Mouse (Mus musculus) thymus, postnatal 36 days (tissue): Measurements from ENCODE around the gene Olfr728.

Experiments
- DNase-seq, 2 experiments: peaks; one replicate each; pipeline ENCODE4 v3.0.0; 2022; ENCODE audit warnings: mixed read lengths in 2 of 2

The Olfr728 gene

DNA sequence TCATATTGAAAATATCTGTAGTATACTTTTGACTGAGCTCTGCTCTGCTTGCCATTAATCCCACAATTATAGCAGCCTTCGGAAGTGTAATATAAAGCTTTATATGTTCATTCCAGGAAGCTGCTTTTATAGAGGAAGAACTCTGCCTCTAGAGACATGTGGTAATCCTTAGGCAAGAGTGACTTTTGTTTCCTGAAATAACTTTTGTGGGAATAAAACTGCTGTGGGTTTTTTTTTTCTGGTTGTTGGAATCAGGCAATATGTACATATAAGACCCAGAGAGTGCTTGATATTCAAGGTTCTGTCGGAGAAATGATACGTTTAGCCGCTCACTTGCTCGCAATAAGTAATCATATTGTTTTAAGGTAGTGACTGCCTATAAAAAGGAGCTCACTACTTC, at the start of gene Olfr728:
Gene Olfr728 (minus strand): TSS at position 101 of the 400 bp plus-strand sequence.
- DNase-seq: no peak

DNA sequence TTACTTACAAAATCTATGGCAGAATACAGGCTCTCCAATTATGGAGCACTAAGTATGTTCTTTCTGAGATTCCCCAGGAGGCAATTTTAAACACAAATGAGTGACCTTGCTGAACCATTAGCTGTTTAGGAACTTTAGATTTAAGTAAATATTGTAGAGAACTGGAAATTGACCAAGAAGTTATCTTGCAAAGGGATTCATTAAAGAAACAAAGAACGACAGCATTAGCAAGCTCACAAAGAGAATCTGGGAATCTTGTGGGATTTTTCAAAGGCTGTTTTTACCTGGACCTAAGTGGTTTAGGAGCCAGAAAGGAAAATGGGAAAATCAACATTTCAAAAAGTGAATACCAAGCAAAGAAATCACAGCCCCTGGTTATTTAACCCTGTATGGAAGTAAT, 45.6 kb upstream of the Olfr728 start, which contains the start of gene Olfr730:
Gene Olfr730 (minus strand): TSS at position 101 of the 400 bp plus-strand sequence.
- DNase-seq: no peak

DNA sequence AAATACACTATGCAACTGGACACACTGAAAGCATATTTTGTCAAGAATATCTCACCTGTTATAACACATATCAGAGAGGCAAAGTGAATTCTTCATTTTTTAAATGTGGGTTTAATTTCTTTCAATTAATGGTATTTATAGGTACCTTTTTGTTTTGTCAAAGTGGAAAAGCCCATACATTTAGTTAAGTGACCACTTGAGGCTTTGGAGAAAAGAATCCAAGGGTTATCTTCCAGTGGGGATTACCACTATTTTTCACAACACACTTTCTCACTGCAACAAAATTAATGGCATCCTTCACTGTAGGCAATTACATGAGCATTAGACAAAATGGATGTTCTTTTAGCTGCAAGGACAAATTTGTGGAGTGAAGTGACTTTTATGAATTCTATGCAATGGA, 10.3 kb upstream of the Olfr728 start, which contains the start of gene Olfr729:
Gene Olfr729 (minus strand): TSS at position 101 of the 400 bp plus-strand sequence.
- no peak for DNase-seq

DNA sequence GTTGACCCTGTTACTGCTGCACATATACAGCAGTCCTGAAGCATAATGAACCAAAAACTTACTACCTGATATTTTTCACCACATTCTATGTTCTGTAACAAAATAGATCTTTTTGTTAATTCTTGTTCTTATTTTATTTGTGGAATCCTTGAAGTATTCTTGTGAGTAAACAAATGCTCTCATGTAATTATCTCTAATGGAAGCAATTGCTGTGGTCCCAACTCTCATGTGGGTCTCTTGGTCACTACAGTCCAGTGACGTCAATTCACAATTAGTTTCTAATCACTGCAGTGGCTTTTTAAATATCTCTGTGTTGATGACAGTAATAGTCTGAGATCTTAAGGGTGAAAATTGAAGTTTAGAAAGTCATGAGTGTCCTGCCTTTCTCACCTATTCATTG, 19.6 kb downstream of the Olfr728 start, which contains the start of gene Olfr727:
Gene Olfr727 (plus strand): TSS at position 301 of the 400 bp plus-strand sequence.
- DNase-seq: no peak

DNA sequence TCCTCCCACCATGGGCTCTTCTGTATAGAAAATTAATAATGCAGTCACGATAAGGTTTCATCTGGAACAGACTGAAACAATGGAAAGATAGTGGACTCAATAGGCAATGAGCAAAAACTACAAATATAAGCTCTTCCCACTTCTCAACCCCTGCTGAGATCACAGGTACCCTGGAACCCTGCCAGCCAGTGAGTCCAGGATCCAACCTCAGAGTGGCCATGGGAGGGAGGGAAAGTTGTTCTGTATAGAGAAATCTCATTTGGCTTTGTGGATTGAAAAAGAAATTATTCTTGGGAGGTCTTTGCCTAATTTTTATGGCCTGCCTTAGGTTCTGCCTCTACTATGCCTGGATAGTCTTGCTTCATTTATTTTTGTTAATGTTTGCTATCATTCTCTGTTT, 51.6 kb downstream of the Olfr728 start, which contains the start of gene Olfr726:
Gene Olfr726 (minus strand): TSS at position 101 of the 400 bp plus-strand sequence.
- DNase-seq: no peak
